Mouse (Mus musculus) testis, adult 2 months (tissue): ENCODE data around the gene Rasgef1b.

Experiments used
- CTCF ChIP-seq: fragments of 200-500 bp; IDR thresholded peaks from 2 replicates; pipeline ENCODE4 v1.5.1; 2012; ENCODE audit warnings: low read depth, mild to moderate bottlenecking, inconsistent platforms, low read length, moderate library complexity; ENCODE audit not compliant: control insufficient read depth, insufficient read depth, insufficient replicate concordance
- POLR2A ChIP-seq: fragments of 200-500 bp; IDR thresholded peaks from 2 replicates; pipeline ENCODE4 v1.6.1; 2012; ENCODE audit warnings: low read depth, mild to moderate bottlenecking, inconsistent platforms, low read length, moderate library complexity; ENCODE audit not compliant: control insufficient read depth

DNA sequence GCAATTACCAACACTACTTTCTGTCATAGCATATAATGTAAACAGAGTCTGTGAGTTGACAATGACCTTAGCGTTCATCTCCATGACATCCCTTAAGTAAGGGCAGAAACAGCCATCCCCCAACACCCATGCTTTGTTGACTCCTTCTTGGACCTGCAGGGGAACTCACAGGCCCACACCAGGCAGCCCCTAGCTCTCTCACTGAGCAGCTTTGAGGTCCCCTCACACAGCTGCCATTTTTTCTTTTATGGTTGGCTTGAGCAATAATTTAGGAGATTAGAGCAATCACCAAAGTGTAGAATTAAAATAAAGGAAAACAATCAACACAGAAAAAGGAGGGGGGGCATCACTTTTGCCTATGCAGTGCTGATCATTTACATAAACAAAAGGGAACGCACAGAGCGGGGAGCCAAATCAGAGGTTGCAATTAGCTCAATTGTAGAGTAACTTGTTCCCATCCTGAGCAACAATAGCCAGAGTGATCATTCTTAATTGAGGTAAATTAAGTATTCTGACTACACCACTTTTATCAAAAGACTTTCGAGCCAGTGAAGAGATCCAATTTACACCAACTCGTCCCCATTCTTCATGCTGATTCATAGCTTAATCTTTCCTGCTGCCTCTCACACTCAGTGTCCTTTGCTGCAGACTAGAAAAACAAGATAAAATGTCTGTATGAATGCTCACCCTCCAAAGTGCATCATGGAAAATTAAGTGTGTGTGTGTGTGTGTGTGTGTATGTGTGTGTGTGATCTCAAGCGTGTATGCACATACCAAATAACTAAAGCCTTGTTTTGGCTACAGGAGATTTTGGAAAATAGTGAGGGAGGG lies 184.0 kb downstream of the Rasgef1b start:
- TF ChIP-seq CTCF: no peak
- no peak for TF ChIP-seq POLR2A
